Mouse (Mus musculus): ENCODE measurements around the gene Pick1.

- TF ChIP-seq CTCF (IDR thresholded peaks at IDR 0.05; ENCODE audit: low read depth), result no peak
- no peak for TF ChIP-seq EP300 (IDR thresholded peaks at IDR 0.05; ENCODE audit: low read depth)
Observed at GRCm38 (mm10) chr15:79201491-79202150, 27.4 kb upstream of the Pick1 start.

Data from heart, postnatal 0 days (tissue).